Mouse (Mus musculus) heart, adult 9 months (tissue): ENCODE measurements at regions not wholly inside any gene's neighbourhood (a gene's known extent, or its start where the extent isn't known, plus 50 kb on each side); places are given as distances from the start of the nearest gene placed in this dataset.
"Not testable (repeated sequence)": the region's sequence is repeated elsewhere in the genome, so short reads cannot be mapped to it uniquely, and the experiment has no call there.

Experiments used
- DNase-seq, 2 experiments: peaks; one replicate each; pipeline ENCODE4 v3.0.0; 2022; ENCODE audit warnings: low spot score in 2 of 2

DNA sequence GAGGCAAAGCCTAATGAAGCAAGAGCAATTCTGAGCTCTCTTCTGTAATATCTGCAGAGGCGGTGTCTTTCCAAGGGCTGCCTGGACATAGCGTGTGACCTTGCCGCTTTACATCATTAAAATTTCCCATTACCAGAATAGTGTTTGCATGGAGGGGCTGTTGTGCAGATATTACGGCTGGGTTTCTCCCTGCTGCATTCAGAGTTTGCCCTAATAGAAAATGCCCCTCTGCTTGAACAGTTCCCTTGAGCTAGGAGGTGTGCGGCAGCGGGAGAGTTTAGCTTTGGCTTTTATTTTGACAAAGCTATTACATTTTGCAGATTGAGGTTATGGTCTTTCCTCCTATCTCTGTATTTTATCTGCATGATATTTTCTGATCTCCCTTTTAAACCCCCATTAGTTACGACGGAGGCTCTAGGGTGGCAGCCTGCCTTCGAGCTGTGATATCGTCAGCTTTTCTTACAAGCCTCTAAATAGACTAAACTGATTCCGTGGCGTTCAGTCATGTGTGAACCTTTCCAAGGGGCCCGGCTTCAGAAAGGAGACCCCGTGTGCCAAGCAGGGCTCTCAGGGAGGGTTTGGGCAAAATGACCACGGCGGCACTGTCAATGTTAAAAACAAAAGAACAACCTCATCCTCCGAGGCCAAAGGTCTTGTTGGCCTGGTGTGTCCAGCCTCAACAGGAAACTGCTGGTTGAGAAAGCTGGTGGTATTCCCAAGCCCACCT lies 182.2 kb upstream of the Pmfbp1 start:
- no peak for DNase-seq

DNA sequence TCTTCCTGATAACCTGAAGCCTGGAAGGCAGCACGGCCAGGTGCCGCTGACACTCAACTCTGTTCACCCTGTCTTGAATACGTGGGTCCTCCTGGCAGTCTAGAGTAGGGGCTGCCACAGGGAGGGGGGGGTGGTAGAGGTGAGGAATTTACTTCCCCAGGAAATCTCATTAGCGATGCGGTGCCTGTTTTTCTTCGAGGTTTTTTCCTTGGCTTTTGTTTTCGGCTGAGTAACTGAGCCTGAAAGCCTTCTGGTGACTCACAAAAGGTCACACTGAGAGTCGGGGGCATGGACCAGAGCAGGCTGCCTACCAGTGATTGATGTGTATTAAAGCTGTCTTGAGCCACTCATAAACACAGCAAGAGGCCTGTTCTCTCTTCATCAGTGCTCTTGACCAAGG lies 181.1 kb upstream of the Pmfbp1 start:
- no peak for DNase-seq

DNA sequence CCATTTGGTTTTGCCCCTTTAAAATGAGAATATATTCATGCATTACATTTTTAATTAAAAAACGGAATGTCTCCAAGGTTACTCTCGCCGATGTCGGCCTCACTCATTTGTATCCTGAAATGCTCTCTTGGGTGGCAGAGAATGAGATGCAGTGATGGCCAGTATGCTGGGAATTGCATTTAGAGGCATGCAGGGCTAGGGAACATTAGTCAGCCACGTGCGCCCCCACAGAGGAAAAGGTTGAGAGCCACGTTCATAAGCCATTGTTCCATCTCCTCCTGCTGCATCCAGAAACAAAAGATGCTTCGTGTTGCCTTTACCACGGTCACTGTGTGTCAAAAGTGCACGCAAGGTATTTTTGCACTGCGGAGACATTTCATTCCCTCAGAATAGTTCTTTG lies 172.9 kb upstream of the Pmfbp1 start:
- DNase-seq = no peak

DNA sequence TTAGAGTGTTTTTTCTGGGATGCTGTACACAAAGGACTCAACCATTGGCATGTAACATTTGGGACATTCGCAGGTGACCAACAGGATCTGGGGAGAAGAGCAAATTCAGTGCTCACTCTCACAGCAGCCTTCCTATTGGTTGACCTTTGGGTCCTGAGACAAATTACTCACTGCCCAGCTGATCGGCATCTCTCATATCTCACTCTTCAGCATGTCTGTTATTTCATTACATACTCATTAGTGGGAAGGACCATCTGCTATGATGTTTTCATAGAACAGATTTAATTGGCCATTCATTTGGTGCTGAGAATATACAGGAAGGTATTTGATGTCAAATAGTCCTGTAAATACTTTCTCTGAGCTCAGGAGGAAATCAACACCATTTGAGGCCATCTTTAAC lies 170.5 kb upstream of the Pmfbp1 start:
- DNase-seq = no peak

DNA sequence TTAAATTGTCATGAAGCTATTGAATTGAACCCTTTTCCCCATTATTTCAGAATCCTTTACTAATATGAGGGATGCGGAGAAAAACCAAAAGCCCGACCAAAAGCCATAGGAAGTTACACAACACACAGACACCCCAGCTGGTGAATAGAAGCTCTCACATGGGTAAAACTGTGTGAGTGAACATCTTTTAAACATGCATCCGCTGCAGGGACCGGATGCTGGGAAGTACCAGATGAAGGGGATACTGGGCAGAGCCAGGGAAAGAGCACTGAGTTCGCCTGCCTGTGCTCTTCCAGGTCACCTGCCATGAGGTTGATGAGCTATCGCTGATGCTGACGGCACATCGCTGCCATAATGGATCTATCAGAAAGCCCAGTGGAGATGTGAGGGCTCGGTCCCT lies 169.6 kb upstream of the Pmfbp1 start:
- no peak for DNase-seq

DNA sequence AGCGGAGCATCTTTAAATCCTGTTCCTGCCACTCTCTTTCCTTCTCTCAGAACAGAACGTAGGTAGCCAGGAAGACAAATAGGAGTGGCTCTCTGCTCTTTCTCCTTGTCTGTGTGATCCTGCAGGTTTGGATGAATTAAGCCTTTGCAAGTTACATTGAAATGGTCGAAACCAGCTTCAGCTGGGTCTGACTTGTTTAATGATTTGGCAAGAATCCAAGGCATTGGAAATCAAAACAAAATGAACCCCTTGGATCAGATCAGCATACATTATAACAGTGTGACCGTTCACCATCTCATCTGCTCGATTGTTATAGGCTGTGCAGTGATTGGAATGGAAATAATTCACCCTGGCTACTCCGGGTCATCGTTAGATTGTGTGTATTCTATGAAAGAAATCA lies 157.6 kb upstream of the Pmfbp1 start:
- DNase-seq = no peak

DNA sequence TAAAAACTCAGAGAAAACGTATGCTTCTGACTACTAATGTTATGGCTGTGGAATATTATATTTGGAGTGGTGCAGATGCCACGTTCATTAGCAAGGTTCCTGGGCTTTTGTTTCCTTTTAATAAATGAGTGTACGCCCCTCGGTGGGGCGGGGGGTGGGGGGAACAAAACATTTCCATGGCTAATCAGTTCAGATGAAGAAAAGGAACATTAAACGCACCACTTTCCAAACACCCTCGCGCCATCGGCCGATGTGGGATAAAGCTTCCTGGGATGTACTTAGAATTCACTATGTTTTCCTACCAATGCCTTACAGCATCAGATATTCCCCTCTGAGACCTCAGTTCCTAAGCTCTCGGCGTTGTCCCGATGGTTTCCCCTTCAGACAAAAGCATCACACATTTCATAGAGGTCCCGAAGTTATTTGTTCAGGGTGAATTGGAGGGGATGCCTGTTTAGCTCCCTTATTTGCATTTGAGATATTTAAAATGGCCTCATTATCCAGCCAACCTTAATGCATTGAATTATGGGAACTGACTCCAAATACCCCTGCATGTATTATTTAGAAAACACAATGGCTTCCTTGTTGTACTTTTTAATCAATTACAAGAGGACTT lies 155.5 kb upstream of the Pmfbp1 start:
- no peak for DNase-seq

DNA sequence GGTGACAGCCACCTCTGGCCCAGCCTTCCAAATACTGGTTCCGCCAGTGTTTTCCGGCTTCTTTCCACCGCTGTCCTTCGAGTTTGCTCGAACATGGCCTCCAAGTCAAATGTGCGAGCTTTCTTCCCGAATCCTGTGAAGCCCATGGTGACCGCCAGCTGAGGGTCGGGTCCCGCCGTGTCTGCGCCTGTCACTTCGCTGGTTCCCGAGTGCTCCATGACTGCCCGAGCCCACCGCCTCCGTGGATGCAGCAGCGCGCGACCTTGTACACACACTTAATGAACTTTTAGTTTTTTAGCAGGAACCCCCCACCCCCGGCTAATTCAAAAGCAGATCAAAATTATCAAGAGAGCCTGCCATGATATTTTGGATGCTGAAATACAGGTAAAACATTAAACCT lies 153.2 kb upstream of the Pmfbp1 start:
- not testable (repeated sequence) for DNase-seq

DNA sequence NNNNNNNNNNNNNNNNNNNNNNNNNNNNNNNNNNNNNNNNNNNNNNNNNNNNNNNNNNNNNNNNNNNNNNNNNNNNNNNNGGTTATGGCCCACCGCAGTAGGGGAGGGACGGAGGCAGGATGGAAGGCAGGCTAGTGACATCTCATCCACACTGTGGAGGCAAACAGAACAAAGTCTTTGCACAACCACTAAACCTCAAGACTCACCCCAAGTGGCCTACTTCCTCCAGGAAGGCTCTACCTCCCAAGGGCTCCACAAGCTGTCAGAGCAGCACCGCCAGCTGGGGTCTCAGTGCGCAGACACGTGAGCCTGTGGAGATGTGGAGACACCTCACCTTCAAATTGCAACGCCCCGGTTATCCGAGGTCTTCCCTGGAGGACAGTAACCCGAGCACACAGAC lies 138.7 kb upstream of the Pmfbp1 start:
- no peak for DNase-seq

DNA sequence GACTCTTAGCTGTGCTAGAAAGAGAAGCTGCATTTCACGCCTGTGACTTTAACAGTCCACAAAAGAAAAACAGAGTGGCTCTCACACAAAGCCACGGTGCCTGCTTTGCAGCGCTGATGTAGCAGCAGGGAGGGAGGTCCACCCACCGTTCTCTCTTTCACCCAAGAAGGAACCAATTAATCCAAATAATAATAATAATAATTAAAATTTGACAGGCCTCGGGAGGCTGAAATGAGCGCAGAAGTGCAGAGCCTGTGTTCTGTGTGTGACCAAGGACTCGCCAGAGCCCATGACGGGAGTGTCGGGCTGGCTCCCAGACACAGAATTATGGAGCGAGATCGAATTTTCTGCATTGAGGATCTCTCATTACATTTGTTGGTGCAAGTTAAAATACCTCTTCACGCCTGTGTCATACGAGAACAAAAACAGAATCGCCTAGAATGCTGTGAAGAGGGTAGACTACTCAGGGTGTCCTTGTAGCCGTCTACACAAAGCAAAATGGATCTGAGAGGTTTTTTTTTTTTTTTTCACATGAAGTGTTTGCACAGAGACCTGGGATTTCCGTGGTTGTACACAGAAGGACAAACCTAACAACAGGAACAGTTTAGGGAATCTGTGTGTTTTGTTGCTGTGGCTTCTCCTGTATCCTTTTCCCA lies 134.3 kb upstream of the Pmfbp1 start:
- no peak for DNase-seq

DNA sequence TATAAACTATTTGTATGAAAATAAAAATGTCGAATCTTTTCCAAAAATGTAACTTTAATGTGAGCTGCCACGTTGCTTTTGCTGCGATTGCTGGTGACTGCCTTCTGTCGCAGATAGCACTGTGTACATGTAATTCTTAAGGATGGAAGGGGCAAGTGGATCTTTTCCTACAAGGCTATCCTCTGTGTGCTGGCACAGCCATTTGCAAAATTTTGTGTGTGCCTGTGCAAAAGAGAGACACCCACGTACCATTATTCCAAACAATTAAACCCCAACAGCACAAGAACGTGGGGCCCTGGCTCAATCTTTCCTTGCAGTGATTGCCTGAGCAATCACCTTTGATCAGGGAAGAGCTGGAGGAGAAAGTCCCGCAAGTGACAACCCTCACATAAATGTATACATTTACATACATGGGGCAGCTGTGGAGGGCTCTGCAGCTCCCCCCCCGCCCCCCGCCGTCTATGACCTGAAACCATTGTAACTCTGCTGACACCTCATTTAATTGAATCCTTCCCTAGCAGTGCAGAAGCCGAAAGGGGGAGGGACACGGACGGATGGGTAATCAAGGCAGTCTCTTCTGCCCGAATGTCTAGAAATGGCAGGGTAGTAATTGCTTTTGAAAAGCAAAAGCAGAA lies 133.6 kb upstream of the Pmfbp1 start:
- DNase-seq = no peak

DNA sequence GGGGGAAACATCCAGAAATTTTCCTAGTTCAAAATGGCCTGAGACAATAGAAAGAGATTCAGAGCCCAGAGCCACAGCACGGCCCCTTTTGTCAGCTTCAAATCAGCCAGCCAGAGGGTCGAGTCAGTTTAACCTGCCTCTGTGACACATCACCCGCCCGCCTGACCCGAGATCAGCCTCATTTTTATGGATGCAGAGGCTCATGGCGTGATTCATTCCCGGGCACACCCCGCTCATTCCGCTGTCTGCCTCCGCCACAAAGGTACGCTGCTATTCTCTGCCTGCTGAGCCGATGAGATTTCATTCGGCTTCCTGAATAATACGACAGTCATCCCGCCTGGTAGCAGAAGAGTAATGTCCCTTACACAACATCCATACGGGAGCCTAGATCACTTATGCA lies 132.9 kb upstream of the Pmfbp1 start:
- DNase-seq = no peak

DNA sequence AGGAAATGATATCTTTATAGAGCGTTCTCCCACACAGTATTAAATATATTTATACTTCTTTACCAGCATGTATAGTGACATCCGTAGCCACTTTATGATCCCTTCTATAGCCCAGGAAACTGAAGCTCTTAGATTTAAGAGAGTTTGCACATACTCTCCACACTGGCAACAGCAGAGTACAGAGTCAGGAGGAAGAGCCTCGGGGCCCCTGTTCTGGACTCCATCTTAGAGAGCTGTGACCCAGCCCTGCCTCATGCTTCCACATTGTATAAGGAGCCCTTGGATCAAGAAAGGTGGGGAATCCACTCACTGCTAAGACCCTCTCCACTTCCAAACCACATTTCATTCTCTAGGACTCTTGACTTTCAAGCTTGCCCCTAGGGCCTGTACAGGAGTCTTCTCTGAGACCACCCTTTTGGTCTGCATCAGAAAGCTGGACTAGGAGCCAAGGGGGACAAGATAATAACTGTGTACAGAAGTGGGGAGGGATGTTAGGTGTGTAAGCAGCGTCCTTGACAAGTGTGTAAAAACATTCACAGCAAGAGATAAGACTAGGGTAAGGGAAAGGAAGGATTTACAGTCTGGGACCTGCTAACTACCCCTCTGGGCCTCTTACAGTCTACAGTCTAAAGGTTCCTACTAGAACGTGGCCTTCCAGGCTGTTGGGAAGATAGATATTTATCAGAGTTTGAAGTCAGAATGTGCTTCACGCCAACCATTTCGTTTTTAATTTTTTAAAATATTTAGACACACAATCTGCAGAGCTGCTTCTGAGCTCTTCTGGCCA lies 132.1 kb upstream of the Pmfbp1 start:
- no peak for DNase-seq

DNA sequence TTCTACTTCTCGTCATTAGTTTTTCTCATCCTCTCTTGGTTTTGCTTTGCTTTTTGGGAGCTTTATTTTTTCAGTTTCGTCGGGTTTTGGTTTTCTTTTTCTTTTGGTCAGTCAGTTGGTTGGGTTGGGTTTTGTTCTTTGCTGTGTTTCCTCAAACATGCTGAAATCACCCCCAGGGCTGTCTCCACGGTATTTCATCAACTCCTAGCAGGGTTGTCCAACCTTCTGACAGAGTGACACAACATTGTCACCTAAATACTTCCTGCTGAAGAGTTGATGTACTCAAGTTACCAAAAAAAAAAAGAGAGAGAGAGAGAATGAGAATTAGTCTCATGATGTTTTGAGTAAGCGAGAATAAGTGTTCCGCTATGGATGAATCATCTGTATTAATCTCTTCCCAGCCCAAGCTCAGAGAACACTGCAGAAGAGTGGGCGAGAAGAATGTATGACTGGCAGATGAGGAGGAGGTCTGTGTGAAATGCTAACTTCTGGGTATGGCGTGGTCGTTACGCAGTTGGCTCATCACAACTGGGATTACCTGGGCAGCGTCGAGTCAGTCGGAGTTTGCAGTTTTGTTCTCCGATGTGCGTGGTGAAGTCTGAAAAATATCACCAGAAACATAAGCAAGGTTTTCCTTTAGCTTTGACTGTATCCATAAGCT lies 130.5 kb upstream of the Pmfbp1 start:
- DNase-seq = no peak

DNA sequence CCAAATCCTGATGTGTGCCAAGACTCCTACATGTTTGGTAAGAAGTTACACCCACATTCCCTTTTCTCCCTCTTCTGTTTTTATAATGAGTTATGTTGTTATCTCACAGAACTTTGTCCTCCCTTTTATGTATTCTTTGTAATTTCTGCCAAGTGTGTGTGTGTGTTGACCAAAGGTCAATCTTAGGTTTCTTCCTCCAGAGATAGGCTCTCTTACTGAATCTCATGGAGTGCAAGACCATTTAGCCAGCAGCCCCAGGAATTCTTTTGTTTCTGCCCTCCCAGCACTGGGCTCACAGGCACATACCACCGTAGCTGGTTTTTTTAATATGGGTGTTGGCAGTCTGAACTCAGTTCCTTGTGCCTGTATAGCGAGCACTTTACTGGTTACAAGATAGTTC lies 119.8 kb upstream of the Pmfbp1 start:
- DNase-seq = no peak

DNA sequence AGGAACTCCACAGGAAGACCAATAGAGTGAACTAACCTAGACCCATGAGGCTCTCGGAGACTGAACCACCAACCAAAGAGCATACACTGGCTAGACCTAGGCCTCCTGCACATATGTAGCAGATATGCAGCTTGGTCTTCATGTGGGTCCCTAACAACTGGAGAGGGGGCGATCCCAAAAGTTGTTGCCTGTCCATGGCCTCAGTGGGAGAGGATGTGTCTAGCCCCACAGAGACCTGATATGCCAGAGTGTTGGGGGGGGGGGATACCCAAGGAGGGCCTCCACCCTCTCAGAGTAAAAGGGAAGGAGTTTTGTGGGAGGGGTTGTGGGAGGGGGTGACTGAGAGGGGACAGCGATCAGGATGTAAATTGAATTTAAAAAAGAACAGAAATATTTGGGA lies 108.9 kb upstream of the Pmfbp1 start:
- DNase-seq = no peak

DNA sequence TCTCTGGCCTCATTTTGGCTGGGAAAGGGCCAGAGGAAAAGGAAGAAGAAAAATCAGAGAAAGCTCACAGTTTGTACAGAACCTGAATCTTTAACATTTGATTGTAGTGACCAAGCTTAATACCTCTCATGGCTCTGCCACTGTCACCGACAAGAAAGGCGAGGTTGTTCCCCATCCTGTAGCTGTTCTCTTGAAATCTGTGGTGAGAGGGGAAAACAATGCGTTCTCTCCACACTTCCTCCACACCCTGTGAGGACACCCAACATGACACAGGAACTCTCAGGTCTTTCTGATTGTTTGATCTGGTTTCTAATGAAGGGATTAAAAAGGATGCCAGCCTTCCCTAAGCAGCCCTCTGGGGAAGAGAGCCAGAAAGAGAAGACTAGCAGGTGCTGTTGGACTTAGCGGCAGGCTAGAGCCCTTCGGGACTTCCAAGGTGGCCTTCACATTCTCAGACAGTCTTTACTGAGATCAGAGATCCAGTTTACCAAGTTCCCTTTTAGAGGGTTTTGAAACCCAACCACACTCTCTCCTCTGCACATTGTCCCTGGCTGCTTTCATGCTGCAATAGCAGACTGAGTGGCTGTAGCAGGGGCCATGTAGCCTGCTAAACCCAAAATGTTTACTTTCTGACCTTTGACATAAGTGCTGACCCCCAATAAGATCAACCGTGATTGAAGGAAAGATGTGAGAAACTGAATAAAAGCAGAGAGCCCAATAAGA lies 98.5 kb upstream of the Pmfbp1 start:
- no peak for DNase-seq

DNA sequence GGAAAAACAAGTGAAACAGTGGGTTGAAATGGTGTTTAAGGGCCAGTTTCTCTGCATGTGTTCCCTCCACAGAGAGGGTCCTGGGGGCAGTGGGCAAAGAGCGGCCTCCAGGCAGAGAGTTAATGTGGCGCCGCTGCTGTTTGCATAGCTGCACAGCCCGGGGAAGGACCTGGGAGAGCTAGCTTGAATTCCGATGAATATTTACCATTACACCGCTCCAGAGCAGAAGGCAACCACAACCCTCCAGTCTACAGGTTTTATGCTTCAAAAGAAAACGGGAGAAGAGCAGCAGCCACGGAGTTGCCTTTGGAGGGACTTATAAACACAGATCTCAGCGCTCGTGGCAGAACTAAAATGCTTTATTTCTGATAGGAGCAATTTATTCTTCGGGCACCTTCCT lies 94.2 kb upstream of the Pmfbp1 start:
- no peak for DNase-seq

DNA sequence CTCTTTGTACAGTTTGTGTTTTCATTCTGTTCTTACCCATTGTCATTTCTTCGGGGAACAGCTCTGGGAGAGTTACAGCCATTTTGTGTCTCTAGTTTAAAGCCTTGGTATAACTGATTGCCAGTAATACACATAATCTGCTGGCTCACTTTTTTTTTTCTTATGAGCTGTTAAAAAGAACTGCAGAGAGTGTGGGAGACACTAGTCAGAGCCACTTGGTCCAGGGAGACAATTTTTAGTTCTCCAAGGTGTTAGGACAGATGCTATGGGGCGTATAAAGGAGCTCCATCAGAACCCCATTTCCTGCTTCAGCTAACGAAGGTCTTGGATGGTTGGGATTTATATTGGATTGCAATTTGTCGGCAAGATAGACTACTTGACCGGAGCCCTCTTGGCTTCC lies 93.6 kb upstream of the Pmfbp1 start:
- DNase-seq = no peak

DNA sequence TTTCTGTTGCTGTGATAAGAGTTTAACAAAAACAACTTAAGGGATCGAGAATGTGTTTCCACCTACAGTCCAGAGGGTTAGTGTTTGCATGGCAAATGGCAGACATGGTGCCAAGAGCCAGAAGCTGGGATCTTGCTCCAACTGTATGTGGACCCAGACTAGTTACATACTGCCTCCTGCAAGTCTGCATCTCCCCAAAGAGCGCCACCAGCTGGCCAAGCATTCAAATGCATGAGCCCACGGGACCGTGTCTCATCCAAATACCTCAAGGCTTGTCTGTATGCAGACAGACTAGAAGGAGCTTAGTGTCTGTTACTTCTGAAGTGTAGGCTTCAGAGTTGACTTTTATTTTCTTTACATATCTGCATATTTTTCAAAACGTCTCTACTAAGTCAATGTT lies 85.9 kb upstream of the Pmfbp1 start:
- DNase-seq = no peak

DNA sequence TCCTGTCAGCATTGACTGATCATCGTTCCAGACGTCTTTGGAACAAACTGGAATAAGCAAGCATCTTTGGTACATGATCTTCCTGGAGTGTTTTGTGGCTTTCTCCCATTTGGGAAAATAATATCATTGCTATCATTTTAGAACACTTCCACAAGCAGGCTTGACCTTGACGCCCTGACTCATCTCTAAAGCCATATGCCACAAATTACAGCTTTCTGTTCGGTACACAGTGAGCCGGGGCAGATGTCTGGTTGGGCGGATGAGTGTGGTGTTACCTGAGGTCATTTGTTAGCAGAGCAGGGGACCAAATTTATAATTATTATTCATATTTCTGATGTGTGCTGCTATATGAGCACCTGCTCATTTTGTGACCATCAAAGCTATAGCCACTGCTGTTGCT lies 83.3 kb upstream of the Pmfbp1 start:
- no peak for DNase-seq
